Mouse (Mus musculus) layer of hippocampus, adult 9-10 months (tissue): ENCODE data around the gene Jchain.
"Not testable (repeated sequence)": the region's sequence is repeated elsewhere in the genome, so short reads cannot be mapped to it uniquely, and the experiment has no call there.

Experiments used
- DNase-seq: peaks from one replicate; pipeline ENCODE4 v3.0.0; 2022; ENCODE audit warnings: low spot score

The Jchain gene

GRCm38 (mm10) chr5:88527657-88528056 is at the start of gene Jchain:
Jchain (minus strand) TSS chr5:88527891.
- DNase-seq, result no peak

DNA sequence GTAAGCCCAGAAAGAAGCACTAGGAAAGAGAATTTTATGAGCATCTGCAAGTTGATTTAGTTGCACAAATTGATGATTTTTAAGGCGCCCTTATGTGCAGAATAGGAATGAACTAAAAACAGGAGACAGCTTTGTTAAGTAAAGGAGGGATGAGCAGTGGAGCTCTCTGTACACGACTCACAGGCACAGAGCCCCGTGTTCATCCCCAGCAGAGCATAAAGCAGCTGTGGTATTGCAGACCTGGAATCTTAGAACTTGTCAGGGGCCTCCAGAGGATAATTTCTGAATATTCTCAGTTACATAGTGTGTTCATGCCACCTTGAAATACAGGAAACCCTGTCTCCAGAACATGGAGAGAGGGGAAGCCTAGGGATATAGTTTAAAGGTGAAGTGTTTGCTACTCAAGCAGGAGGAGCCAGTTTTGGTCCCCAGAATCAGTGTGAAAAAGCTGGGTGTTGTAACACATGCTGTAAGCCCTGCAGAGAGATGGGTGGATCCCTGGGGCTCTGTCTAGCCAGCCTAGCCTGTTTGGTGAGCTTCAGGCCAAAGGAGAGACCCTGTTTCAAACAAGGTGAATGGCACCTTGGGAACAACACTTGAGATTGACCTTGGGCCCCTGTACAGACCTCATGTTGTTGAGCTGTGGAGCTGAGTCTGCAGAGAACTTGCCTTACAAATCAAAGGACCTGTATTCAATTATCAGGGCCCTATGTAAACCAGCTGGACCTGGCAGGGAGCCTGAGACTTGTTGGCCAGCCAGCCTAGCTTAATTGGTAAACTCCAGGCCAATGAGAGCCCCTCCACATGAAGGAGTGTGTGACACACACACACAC is 48.0 kb upstream of the Jchain start:
- no peak for DNase-seq

GRCm38 (mm10) chr5:88574829-88575228 is 47.1 kb upstream of the Jchain start:
- no peak for DNase-seq

DNA sequence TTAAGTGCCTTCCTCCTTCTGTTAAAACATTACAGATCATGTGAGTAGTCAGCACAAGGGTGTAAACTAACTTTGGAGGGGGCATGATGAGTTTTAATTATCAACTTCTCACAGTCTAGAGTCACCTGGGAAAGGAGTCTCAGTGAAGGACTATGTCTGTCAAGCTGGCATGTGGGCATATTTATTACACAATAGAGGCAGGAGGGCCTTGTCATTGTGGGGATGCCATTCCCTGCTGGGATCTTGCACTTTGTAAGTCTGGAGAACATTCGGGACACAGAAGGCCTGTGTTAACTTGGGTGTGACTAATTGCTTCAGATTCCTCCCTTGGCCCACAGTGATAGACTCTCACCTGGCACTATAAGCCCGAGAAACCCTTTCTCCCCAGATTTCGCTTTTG is 41.9 kb upstream of the Jchain start:
- DNase-seq, result no peak

DNA sequence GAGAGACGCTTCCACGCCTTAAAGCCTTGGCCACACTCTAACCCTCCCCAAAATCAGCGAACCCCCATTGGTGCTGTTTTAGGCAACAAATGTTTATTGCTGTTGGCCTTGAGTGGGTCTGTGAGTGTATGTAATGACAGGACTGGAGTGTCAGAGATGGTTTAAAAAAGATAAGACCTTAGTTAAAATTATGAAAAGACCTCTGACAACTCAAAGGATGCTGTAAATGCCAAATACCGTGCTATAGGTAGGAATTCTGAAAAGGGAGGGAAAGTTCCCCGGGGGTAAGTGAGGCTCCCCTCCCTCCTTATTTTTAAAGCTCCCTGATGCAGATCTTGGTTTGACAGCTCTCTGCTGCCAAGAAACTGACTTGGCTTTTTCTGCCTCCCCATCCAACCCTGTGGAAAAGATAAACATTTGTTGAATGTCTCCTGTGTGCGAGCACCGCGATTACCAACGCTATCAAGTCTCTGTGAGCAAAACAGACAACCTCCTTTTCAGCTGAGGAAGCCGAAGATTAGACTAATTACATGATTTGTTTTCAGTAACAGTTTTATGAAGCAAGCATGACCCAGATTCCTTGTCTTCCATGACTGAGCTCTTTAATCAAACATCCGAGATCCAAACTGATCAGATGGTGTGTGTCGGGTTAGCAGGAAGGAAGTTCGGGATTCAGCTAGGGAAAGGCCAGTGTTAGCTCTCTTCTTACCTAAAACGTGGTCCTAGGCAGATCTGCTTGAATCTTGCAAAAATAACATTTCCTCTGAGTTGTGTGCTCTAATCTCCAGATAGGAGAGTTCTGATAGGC is 38.5 kb upstream of the Jchain start:
- DNase-seq, result no peak

- DNase-seq, result no peak
These were observed 37.7 kb upstream of the Jchain start for GRCm38 (mm10) chr5:88565148-88566033.

- DNase-seq, result no peak
These were observed 36.9 kb upstream of the Jchain start, which contains the start of gene Rufy3 for GRCm38 (mm10) chr5:88564501-88565147. Rufy3 (plus strand) TSS chr5:88565040.

GRCm38 (mm10) chr5:88562863-88563780 is 35.4 kb upstream of the Jchain start:
- DNase-seq, result no peak

DNA sequence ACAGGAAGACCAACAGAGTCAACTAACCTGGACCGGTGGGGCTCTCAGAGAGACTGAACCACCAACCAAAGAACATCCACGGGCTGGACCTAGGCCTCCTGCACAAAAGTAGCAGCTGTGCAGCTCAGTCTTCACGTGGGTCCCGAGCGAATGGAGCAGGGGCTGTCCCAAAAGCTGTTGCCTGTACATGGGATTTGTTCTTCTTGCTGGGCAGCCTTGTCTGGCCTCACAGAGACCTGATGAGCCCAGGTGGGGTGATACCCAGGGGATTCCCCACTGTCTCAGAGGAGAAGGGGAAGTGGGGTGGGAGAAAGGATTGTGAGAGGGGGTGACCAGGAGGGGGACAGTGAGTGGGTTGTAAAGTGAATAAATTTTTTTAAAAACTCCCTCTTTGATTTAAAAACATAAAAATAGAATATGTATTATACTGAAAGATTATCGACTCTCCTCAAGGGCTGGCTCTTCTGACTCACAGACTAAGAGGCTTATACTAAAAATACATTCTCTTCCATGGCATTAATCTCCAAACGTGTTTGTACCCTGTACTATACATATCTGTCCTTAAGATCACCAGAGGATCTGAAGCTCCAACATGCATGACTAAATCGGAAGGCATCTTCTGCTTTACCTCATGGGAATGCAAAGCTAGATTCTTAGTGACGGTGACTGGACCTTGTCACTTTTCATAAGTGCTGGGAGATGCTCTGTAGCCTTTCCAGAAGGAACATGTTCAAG is 33.6 kb upstream of the Jchain start:
- no peak for DNase-seq

DNA sequence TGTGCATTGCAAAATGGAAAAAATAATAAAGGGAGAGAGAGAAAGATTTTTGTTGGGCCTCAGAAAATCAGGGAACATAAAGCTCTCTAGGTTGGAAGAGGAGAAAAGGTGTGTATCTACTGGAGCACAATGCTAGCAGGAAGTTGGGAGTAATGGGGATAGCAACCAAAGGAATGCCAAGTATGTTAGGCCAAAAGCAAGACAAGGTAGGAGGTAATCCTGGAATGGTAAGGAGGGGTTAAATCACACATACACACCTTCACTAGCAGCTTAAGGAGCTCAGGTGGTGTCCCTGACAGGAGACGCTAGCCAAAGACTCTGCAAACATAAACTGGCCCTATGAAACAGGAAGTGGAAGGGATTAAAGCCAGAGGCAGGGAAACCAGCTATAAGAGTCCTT is 31.3 kb upstream of the Jchain start:
- no peak for DNase-seq

DNA sequence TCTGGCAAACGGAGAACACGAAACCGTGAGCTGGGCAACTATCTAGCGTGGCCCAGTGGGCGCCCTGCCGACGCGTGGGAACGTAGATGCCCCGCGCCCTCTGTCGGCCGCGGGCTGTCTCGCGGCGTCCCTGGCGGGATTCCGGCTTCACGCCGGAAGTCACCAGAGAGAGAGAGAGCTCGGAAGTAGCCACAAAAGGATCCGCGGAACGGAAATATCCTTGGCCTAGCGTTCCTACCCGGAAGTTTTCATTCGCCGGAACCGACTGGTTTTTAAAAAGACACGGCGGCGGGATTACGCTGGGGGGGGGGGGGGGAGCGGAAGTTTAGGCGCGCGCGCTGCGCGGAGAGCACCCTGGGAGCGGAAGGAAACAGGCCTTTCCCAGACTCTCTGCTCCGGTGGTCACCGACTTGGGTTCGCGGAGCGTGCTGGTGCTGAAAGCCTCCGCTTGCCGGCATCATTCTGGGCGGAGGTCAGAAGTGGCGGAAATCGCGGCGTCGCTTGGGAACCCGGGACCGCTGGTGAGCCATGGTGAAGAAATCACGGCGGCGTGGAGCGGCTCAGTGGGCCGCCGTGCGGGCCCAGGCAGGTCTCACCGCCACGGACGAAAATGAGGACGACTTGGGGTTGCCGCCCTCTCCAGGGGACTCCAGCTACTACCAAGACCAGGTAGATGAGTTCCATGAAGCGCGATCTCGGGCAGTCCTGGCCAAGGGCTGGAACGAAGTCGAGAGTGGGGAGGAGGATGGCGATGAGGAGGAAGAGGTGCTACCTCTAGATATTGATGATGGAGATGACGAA is 26.6 kb upstream of the Jchain start, which contains the start of gene Utp3:
TSS of gene Utp3 (plus strand) at position 377 of the 801 bp plus-strand sequence.
- peak; percentile 91 for DNase-seq

GRCm38 (mm10) chr5:88553271-88554085 is 25.8 kb upstream of the Jchain start:
- DNase-seq, result no peak

DNA sequence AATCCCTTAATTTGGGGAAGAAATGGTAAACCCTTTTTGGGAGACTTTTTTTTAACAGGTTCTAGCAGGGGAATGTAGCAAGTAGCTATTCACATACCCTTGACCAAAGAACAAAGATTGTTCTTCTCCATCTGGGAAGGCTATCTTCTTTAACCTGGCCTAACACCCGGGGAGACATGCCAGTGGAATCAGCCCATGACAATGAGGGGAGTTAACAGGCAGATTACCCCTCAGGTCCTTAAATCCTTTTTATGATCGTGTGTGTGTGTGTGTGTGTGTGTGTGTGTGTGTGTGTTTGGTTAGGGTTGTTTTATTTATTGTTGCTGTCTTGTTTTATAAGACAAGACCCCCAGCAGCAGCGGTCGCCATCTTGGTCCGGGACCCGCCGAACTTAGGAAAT is 17.8 kb upstream of the Jchain start:
- DNase-seq, result no peak

GRCm38 (mm10) chr5:88544411-88544810 is 16.7 kb upstream of the Jchain start:
- DNase-seq, result not testable (repeated sequence)

GRCm38 (mm10) chr5:88542651-88543282 is 15.1 kb upstream of the Jchain start:
- no peak for DNase-seq

- DNase-seq, result no peak
These were observed 13.2 kb upstream of the Jchain start for GRCm38 (mm10) chr5:88540845-88541244.

DNA sequence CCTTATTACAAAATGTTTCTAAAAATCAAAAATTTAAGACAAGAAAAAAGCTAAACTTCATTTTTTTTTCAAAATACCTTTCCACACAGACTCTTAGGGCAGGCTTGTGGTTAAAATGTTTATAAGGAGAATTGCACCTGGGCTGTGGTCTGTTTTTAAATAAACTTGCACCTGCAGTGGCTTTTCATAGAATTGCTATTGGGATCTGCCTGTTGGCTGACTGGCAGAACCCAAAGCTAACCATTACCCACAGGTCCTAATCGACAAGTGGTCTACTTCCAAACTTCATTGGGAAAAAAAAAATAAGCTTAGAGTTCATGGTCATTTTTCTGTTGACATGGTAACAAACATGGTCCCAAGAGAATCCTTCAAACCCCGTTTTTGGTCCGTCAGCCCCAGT is 7.0 kb upstream of the Jchain start:
- no peak for DNase-seq
